Mouse (Mus musculus) forebrain, embryonic 14.5 days (tissue): ENCODE measurements around the gene Btbd2. TPM values are rescaled to one million over a fixed set of nuclear protein-coding genes. Genes with fewer than 3 reads are reported as not detected.

Source experiments
- ATAC-seq: fragments of 200-750 bp; cut with Nextera tagmentation; 2 replicates; pipeline ENCODE4 v1.8.0; 2017; ENCODE audit warnings: mild to moderate bottlenecking, moderate library complexity
- DNase-seq: peaks from one replicate; pipeline ENCODE4 v3.0.0-alpha.2; 2015; ENCODE audit warnings: low spot score
- H3K27ac ChIP-seq: fragments of 300-500 bp; sonication (generic); 2 replicates; pipeline ENCODE4 v1.5.1; 2014; ENCODE audit warnings: low read depth, mild to moderate bottlenecking, control low read depth, low read length, moderate library complexity
- H3K27me3 ChIP-seq: fragments of 300-500 bp; sonication (generic); replicated peaks from 2 replicates; pipeline ENCODE4 v1.6.1; 2014; ENCODE audit warnings: low read length, control low read depth, mixed read lengths; ENCODE audit not compliant: control insufficient read depth, insufficient read depth
- H3K36me3 ChIP-seq: fragments of 300-500 bp; sonication (generic); 2 replicates; pipeline ENCODE4 v1.6.1; 2014; ENCODE audit warnings: low read length, control low read depth; ENCODE audit not compliant: control insufficient read depth, insufficient read depth
- H3K4me1 ChIP-seq: fragments of 300-500 bp; sonication (generic); 2 replicates; pipeline ENCODE4 v1.6.1; 2014; ENCODE audit warnings: antibody characterized with exemption, low read length, control low read depth; ENCODE audit not compliant: control insufficient read depth, insufficient read depth
- H3K4me2 ChIP-seq: fragments of 300-500 bp; sonication (generic); 2 replicates; pipeline ENCODE4 v1.6.1; 2014; ENCODE audit warnings: mild to moderate bottlenecking, control low read depth, low read length
- H3K4me3 ChIP-seq: fragments of 300-500 bp; sonication (generic); 2 replicates; pipeline ENCODE4 v1.5.1; 2014; ENCODE audit warnings: low read depth, low read length, control low read depth
- H3K9ac ChIP-seq: fragments of 300-500 bp; sonication (generic); 2 replicates; pipeline ENCODE4 v1.6.1; 2014; ENCODE audit warnings: mild to moderate bottlenecking, low read length, control low read depth, moderate library complexity
- H3K9me3 ChIP-seq: fragments of 300-500 bp; sonication (generic); replicated peaks from 2 replicates; pipeline ENCODE4 v1.6.1; 2016; ENCODE audit warnings: low read length, control low read depth, mixed read lengths; ENCODE audit not compliant: control insufficient read depth
- WGBS: fragments of 180-500 bp; shearing (Covaris S2); extraction: QIAGEN DNeasy Blood & Tissue Kit; methylation state at CpG from one replicate; pipeline ENCODE4 v1.1.7; 2014; 5-methylcytosine and 5-hydroxymethylcytosine counted together
- polyA plus RNA-seq: library from polyadenylated mRNA; unstranded; fragments of >200 nt; fragmentation: Nextera tagmentation; extraction: Ambion mirVana; gene quantifications from 2 replicates; pipeline ENCODE4 v1.2.1, GENCODE M21; 2014

The Btbd2 gene
- polyA plus RNA-seq, 1 experiment from 2014 or later: 42.6 TPM

DNA sequence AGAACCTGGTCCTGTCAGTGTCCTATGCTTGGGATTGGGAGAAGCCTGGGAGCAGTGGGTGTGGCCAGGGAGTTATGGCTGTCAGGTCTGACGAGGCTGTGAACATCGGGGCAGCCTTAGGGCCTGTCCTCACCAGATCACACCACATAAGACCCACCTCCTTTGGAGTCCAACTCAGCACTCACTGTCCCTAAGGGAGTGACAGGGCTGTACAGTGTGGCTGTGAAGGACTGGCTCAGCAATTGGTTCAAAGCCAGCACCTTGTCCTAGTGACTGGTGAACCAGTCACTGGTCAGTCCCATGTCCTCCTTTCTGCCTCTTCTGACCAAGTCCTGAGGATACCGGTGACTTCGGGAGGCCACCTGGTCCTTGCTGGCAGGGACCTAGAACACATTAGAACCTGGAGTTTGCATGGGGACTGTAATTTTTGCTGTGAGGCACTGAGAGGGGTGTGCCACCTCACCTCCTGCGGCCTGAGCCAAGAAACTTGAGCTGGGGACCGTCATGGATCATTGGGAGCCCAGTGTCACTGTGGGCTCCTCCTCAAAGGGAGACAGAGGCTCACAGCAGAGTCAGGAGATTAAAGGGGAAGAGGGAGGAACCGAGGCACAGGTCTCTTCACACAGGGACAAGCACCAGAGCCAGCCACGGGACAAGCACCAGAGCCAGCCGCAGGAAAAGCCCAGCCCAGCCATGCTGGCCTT is 22.8 kb upstream of the Btbd2 start:
- ATAC-seq (no peak), DNase-seq (no peak)
- H3K27ac ChIP-seq: peak overlapping the region; percentile 98
- peaks cover 33% of the 10 kb centered on the region for H3K4me1 ChIP-seq
- 68% methylated on average over 9 of the region's 9 CpGs for WGBS
- no peak overlapping the region for H3K4me3 ChIP-seq
- H3K27me3 ChIP-seq: no peaks in the 10 kb centered on the region
- H3K9me3 ChIP-seq: no peaks in the 10 kb centered on the region
- no peak overlapping the region for H3K4me2 ChIP-seq
- peaks cover 12% of the 10 kb centered on the region; the same call in 1 of the 2 replicates for H3K36me3 ChIP-seq
- no peak overlapping the region for H3K9ac ChIP-seq

GRCm38 (mm10) chr10:80678601-80679377 is 21.9 kb upstream of the Btbd2 start:
- WGBS: 58% methylated on average over 8 of the region's 10 CpGs
- Histone ChIP-seq H3K4me3 (no peak overlapping the region), H3K9ac (peak overlapping the region; percentile 2; the same call in 1 of the 2 replicates), H3K27ac (peak overlapping the region; percentile 98), H3K9me3 (no peaks in the 10 kb centered on the region), H3K36me3 (peaks cover 6% of the 10 kb centered on the region; the same call in 1 of the 2 replicates), H3K27me3 (no peaks in the 10 kb centered on the region), H3K4me1 (peaks cover 42% of the 10 kb centered on the region), H3K4me2 (no peak overlapping the region)
- DNase-seq (peak; percentile 57), ATAC-seq (no peak)

- Histone ChIP-seq H3K4me1 (peaks cover 48% of the 10 kb centered on the region), H3K36me3 (0 out of 2 replicates have a peak, but pooled peaks cover 7% of the 10 kb centered on the region), H3K27ac (peak within 1 kb of the TSS; percentile 98), H3K27me3 (no peaks in the 10 kb centered on the region), H3K9me3 (no peaks in the 10 kb centered on the region), H3K9ac (peak within 1 kb of the TSS; percentile 77), H3K4me3 (peak within 1 kb of the TSS; percentile 88), H3K4me2 (peak within 1 kb of the TSS; percentile 76)
- 11% methylated on average over 8 of the region's 8 CpGs for WGBS
- DNase-seq (peak; percentile 94), ATAC-seq (peak; percentile 40)
Observed at GRCm38 (mm10) chr10:80677942-80678436, 21.1 kb upstream of the Btbd2 start, which contains the start of gene Mknk2. Mknk2 (minus strand) TSS chr10:80678112.

- peaks cover 48% of the 10 kb centered on the region for H3K4me1 ChIP-seq
- ATAC-seq (no peak), DNase-seq (no peak)
- peaks cover 13% of the 10 kb centered on the region; the same call in 1 of the 2 replicates for H3K36me3 ChIP-seq
- peak overlapping the region; percentile 76 for H3K4me2 ChIP-seq
- no peaks in the 10 kb centered on the region for H3K27me3 ChIP-seq
- 29% methylated on average over 9 of the region's 9 CpGs for WGBS
- peak overlapping the region; percentile 88 for H3K4me3 ChIP-seq
- peak overlapping the region; percentile 98 for H3K27ac ChIP-seq
- no peaks in the 10 kb centered on the region for H3K9me3 ChIP-seq
- peak overlapping the region; percentile 77 for H3K9ac ChIP-seq
Observed at GRCm38 (mm10) chr10:80677128-80677875, 20.4 kb upstream of the Btbd2 start.

DNA sequence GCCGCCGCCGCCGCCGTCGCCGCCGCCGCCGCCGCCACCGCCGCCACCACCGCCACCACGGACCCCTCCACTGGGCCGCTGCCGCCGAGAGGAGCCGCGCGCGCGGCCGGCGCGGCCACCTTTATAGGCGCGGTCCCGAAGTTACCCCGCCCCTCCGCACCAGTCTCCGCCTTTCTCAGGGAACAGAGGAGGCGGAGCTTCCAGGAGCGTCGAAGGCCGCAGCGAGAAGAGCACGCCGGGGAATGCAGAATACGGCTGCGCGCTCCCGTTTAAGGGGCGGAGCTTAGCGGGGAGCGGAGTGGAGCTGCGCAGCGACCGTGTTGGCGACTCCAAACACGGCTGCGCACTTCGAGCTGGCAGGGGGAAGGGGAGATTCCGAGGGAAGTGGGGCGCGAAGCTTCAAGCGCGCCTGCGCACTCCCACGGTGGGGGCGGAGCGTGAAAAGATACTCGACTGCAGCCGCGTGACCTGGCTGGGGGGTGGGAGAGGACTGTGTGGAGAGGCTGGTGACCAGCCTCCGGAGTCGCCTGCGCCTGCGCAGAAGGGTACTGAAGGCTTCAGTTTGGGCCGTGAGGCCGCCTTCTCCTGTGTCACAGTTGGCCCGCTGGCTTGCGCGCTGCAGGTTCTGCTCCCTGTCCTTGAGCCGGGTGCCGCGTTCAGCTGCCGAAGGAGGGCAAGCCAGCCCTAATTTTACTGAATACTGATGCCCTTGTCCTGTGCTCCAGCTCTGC is 19.5 kb upstream of the Btbd2 start:
- WGBS: under 1% methylated on average over 62 of the region's 78 CpGs
- DNase-seq (peak; percentile 100), ATAC-seq (peak; percentile 92)
- H3K27me3 ChIP-seq: no peaks in the 10 kb centered on the region
- peak overlapping the region; percentile 95 for H3K9ac ChIP-seq
- H3K27ac ChIP-seq: peak overlapping the region; percentile 98
- peaks cover 23% of the 10 kb centered on the region for H3K36me3 ChIP-seq
- peak overlapping the region; percentile 88 for H3K4me3 ChIP-seq
- H3K4me1 ChIP-seq: peaks cover 48% of the 10 kb centered on the region
- H3K9me3 ChIP-seq: no peaks in the 10 kb centered on the region
- H3K4me2 ChIP-seq: peak overlapping the region; percentile 95

- Histone ChIP-seq H3K4me1 (peaks cover 48% of the 10 kb centered on the region), H3K27me3 (no peaks in the 10 kb centered on the region), H3K4me2 (peak overlapping the region; percentile 95), H3K4me3 (peak overlapping the region; percentile 88), H3K36me3 (peaks cover 30% of the 10 kb centered on the region), H3K27ac (peak overlapping the region; percentile 82), H3K9me3 (no peaks in the 10 kb centered on the region), H3K9ac (peak overlapping the region; percentile 95)
- peak; percentile 27 for ATAC-seq
- DNase-seq: peak; percentile 46
- 2% methylated on average over 29 of the region's 54 CpGs for WGBS
Observed at GRCm38 (mm10) chr10:80675405-80676197, 18.7 kb upstream of the Btbd2 start.

DNA sequence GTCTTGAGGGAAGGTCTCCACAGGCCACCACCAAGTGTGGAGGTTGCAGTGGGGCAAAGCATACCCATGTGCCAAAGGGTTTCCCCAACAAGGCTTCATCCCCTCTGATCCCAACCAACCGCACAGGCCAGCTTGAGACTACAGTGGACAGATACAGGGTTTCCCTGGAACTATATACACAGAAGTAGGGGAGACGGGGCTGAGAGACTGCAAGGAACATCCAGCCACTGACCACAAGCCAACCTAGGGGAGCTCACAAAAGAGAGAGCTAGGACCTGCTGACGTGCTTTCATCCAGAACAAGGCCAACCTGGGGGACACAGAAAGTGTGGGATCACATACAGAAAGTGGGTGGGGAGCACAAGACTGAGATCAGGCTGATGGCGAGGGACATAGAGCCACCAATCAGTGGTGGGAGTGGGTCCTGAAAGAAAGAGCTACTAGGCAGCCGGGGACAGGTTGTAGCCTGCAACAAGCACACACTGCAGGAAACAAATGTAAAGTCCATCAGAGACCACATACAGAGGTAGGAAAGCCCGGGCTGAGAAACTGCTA is 18.1 kb upstream of the Btbd2 start:
- DNase-seq: no peak
- peak overlapping the region; percentile 95 for H3K9ac ChIP-seq
- peak overlapping the region; percentile 95 for H3K4me2 ChIP-seq
- peak overlapping the region; percentile 82 for H3K27ac ChIP-seq
- peaks cover 37% of the 10 kb centered on the region for H3K36me3 ChIP-seq
- 10% methylated on average over 6 of the region's 6 CpGs for WGBS
- peak overlapping the region; percentile 88 for H3K4me3 ChIP-seq
- no peaks in the 10 kb centered on the region for H3K27me3 ChIP-seq
- H3K9me3 ChIP-seq: no peaks in the 10 kb centered on the region
- peaks cover 48% of the 10 kb centered on the region for H3K4me1 ChIP-seq
- ATAC-seq: no peak
